Mouse (Mus musculus) forebrain, embryonic 11.5 days (tissue): ENCODE results near the gene Tmprss6. TPM values are rescaled to one million over a fixed set of nuclear protein-coding genes. Genes with fewer than 3 reads are reported as not detected.

Experiments
- ATAC-seq: fragments of 200-750 bp; cut with Nextera tagmentation; replicated peaks from 2 replicates; pipeline ENCODE4 v1.8.0; 2017; ENCODE audit warnings: moderate TSS enrichment; ENCODE audit not compliant: low FRiP score
- DNase-seq: peaks from one replicate; pipeline ENCODE4 v3.0.0-alpha.2; 2017; ENCODE audit warnings: low spot score
- H3K27ac ChIP-seq: fragments of 300-500 bp; sonication (generic); 2 replicates; pipeline ENCODE4 v1.5.1; 2014; ENCODE audit warnings: low read depth, low read length
- H3K27me3 ChIP-seq: fragments of 300-500 bp; sonication (generic); 2 replicates; pipeline ENCODE4 v1.6.1; 2014; ENCODE audit warnings: mild to moderate bottlenecking, low read length, mixed read lengths; ENCODE audit not compliant: control insufficient read depth, insufficient read depth
- H3K36me3 ChIP-seq: fragments of 300-500 bp; sonication (generic); 2 replicates; pipeline ENCODE4 v1.6.1; 2014; ENCODE audit warnings: mild to moderate bottlenecking, low read length, moderate library complexity, mixed read lengths; ENCODE audit not compliant: control insufficient read depth, insufficient read depth
- H3K4me1 ChIP-seq: fragments of 300-500 bp; sonication (generic); replicated peaks from 2 replicates; pipeline ENCODE4 v1.6.1; 2014; ENCODE audit warnings: low read length, mixed read lengths; ENCODE audit not compliant: control insufficient read depth, insufficient read depth
- H3K4me2 ChIP-seq: fragments of 300-500 bp; sonication (generic); 2 replicates; pipeline ENCODE4 v1.6.1; 2014; ENCODE audit warnings: low read depth, mild to moderate bottlenecking, low read length, moderate library complexity, mixed read lengths; ENCODE audit not compliant: severe bottlenecking
- H3K4me3 ChIP-seq: fragments of 300-500 bp; sonication (generic); 2 replicates; pipeline ENCODE4 v1.5.1; 2014; ENCODE audit warnings: low read depth, low read length
- H3K9ac ChIP-seq: fragments of 300-500 bp; sonication (generic); 2 replicates; pipeline ENCODE4 v1.6.1; 2014; ENCODE audit warnings: low read length
- H3K9me3 ChIP-seq: fragments of 300-500 bp; sonication (generic); 2 replicates; pipeline ENCODE4 v1.6.1; 2016; ENCODE audit warnings: low read length, mixed read lengths; ENCODE audit not compliant: control insufficient read depth
- WGBS: fragments of 180-500 bp; shearing (Covaris S2); extraction: QIAGEN DNeasy Blood & Tissue Kit; methylation state at CpG from one replicate; pipeline ENCODE4 v1.1.7; 2014; 5-methylcytosine and 5-hydroxymethylcytosine counted together
- polyA plus RNA-seq: library from polyadenylated mRNA; unstranded; fragments of >200 nt; fragmentation: Nextera tagmentation; extraction: Ambion mirVana; gene quantifications from 2 replicates; pipeline ENCODE4 v1.2.1, GENCODE M21; 2014

Tmprss6 gene
- polyA plus RNA-seq, 1 experiment from 2014 or later, result 0.79 TPM

DNA sequence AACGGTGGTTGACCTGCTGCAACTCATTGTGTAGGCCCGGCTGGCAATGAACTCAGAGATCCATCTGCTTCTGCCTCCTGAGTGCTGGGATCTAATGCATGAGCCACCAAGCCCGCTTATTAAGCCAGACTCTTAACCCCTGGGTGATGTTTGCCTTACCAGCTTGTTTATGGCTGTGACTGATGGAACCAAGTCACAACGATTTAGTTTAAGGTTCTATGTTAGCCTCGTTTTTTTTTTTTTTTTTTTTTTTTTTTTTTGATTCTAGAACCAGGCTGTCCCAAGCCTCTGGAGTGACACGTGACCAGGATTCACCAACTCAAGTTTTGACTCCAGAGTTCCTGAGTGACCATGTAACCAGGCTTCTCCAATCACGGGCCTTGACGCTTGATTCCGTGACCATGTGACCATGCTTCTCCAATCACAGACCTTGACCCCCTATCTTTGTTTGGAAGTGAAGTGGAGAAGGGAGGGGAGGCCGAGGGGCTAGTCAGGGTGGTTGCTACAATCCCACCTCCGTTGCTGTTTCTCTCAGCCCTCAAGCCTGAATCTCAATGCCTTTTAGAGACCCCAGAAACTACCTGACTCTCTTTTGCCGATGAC, 41.0 kb upstream of the Tmprss6 start:
- Histone ChIP-seq H3K36me3 (no peaks in the 10 kb centered on the region), H3K4me1 (peaks cover 4% of the 10 kb centered on the region; the same call in 1 of the 2 replicates), H3K4me3 (no peak overlapping the region), H3K4me2 (no peak overlapping the region), H3K9ac (no peak overlapping the region; the same call in 1 of the 2 replicates), H3K27me3 (no peaks in the 10 kb centered on the region), H3K27ac (no peak overlapping the region), H3K9me3 (no peaks in the 10 kb centered on the region)
- DNase-seq, result no peak
- 49% methylated on average over 12 of the region's 12 CpGs for WGBS
- 0 out of 2 replicates have a peak, but pooled peaks have one; percentile 30 for ATAC-seq

DNA sequence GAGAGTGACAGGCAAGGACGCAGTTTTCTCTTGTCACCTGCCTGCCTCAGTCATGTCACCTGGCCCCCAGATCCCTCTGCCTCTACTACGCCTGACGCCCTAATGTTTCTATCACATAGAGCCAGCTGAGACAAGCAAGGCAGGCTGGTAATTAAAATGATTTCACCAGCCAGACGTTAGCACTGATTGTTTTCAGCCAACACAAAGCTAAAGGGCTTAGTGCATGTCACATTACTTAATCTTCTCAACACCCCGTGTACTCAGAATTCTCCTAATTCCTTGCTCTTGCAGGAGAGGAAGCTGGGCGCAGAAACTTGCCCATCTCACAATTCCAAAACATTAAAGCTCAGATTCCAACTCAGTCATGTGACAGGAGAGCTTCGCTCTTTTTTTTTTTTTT, 40.0 kb upstream of the Tmprss6 start:
- no peak for ATAC-seq
- H3K27me3 ChIP-seq, result no peaks in the 10 kb centered on the region
- 58% methylated on average over 7 of the region's 7 CpGs for WGBS

DNA sequence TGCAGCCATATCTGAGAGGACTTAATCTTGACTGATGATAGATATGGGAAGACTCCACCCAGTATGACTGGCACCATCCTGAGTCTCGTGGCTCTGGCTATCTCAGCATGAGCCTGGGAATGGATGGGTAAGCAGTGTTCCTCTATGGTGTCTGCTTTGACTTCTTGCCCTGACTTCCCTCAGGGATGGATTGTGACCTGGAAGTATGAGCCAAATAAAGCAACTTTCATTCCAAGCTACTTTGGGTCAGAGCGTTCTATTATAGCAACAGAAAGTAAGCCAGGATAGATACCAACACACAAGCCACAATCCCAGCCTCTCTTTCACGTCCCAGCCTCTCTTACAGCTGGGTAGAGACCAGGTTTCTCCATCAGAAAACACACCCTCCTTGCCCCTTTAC, 37.1 kb upstream of the Tmprss6 start:
- H3K4me3 ChIP-seq, result no peak overlapping the region
- H3K9me3 ChIP-seq, result no peaks in the 10 kb centered on the region
- no peak overlapping the region for H3K4me2 ChIP-seq
- peaks cover 4% of the 10 kb centered on the region; the same call in 1 of the 2 replicates for H3K4me1 ChIP-seq
- DNase-seq, result no peak
- no peak overlapping the region for H3K9ac ChIP-seq
- no peak for ATAC-seq
- H3K36me3 ChIP-seq, result no peaks in the 10 kb centered on the region
- 82% methylated on average over 3 of the region's 3 CpGs for WGBS
- H3K27ac ChIP-seq, result no peak overlapping the region
- H3K27me3 ChIP-seq, result no peaks in the 10 kb centered on the region

More for the DNA sequence above, 40.0 kb upstream of the Tmprss6 start:
- Histone ChIP-seq H3K4me3 (no peak overlapping the region), H3K4me2 (no peak overlapping the region), H3K27ac (no peak overlapping the region), H3K9ac (no peak overlapping the region), H3K36me3 (no peaks in the 10 kb centered on the region), H3K4me1 (peaks cover 4% of the 10 kb centered on the region; the same call in 1 of the 2 replicates), H3K9me3 (no peaks in the 10 kb centered on the region)
- no peak for DNase-seq

DNA sequence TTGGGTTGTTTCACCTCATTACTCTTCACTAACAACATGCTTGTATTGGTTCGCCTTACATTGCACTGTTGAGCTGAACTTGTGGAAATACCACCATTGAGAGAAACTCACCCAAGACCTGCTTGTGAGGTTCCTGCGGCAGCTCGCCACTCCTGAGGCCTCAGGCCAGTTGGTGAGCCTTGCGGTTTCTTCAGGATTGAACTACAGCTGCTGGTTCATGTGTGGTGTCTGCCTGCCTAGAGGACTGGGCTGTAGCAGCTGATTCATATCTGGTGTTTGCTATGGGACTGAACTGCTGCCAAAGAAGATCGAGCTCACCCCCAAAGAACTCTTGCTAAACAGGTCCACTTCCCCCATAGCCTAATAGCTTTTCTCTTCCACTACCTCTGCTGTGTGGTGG, 36.4 kb upstream of the Tmprss6 start:
- Histone ChIP-seq H3K27ac (no peak overlapping the region), H3K27me3 (no peaks in the 10 kb centered on the region), H3K9me3 (no peaks in the 10 kb centered on the region), H3K4me1 (peaks cover under 1% of the 10 kb centered on the region; the same call in 1 of the 2 replicates), H3K9ac (no peak overlapping the region), H3K4me2 (no peak overlapping the region), H3K36me3 (no peaks in the 10 kb centered on the region), H3K4me3 (no peak overlapping the region)
- DNase-seq (no peak), ATAC-seq (no peak)
- WGBS, result 90% methylated on average over 5 of the region's 5 CpGs

DNA sequence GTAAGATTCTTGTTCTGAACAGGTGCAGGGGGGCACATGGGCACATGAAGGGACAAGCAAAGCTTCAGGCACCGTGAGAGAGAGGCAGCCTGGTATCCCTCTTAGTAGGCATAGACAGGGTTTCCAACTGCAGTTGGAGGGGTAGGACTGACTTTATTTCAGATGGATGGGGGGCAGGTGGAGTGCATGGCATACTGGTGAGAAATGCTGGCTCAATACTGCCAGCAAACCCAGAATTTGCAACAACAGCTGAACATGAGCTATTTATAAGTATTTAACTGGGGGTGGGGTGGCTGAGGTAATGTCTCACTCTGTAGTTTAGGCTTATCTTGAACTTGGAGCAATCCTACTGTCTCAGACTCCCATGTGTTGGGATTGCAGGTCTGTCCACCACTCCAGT, 35.6 kb upstream of the Tmprss6 start:
- Histone ChIP-seq H3K27me3 (no peaks in the 10 kb centered on the region), H3K36me3 (no peaks in the 10 kb centered on the region), H3K9ac (no peak overlapping the region), H3K4me2 (no peak overlapping the region), H3K4me1 (no peaks in the 10 kb centered on the region), H3K4me3 (no peak overlapping the region), H3K9me3 (no peaks in the 10 kb centered on the region), H3K27ac (no peak overlapping the region)
- WGBS, result 100% methylated on average over 1 of the region's 1 CpGs
- ATAC-seq (no peak), DNase-seq (no peak)

DNA sequence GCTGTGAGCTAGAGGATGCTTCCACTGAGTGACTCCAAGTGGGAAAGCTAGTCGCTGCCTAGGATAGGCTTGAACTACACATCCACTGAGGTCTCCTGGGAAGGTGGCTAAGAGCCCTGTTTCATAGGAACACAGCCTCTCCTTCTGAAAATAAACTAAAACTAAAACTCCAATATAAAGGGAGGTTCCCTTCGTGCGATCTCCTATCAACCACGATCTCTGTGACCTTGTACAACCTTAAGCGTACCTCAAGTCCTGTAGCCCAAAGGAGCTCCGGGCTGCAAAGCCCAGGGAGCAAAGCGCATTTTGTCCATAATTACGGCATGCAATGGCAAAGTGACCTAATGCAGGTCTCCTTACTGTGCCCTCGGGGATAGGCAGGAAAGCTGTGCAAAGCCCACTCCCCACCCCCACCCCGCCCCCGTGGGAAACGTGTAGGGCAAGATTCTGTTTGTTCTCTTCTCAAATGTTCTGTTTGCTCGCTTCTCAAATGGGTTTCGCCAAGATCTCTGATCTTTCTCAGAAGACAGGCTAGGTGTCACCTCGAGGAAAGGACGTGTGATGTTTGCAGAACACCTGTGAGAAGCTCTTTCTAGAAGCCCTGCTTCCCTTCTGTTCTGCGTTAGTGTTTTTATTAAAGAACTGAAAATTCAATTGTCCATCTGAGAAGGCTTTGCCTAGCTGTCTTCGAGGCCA, 34.2 kb upstream of the Tmprss6 start:
- no peaks in the 10 kb centered on the region for H3K27me3 ChIP-seq
- no peak overlapping the region for H3K4me2 ChIP-seq
- 88% methylated on average over 18 of the region's 18 CpGs for WGBS
- H3K9me3 ChIP-seq, result no peaks in the 10 kb centered on the region
- no peak overlapping the region for H3K27ac ChIP-seq
- H3K4me3 ChIP-seq, result no peak overlapping the region
- no peak for DNase-seq
- H3K36me3 ChIP-seq, result no peaks in the 10 kb centered on the region
- no peak for ATAC-seq
- no peak overlapping the region for H3K9ac ChIP-seq
- no peaks in the 10 kb centered on the region for H3K4me1 ChIP-seq

DNA sequence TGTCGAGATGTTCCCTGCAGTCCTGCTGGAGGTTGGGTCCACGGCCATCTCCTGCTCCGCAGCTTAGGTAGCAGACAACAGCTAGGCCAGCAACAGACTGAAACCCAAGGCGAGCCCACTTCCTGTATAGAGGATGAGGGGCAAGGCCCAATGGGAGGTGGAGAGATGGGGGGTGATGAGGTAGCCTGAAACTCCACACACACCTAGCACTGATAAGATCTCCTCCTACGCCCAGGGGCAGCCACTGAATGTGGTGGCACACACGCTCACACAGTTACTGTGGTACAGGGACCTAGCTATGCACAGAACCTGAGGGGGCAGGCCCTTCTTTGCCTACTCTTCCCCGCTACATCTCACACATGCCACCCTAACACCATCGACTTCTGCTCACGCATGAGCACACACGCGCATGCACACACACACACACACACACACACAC, 26.6 kb upstream of the Tmprss6 start, which contains the start of gene Il2rb:
TSS of gene Il2rb (minus strand) at position 304 of the 439 bp plus-strand sequence.
- Histone ChIP-seq H3K9me3 (no peaks in the 10 kb centered on the region), H3K4me2 (no peak within 1 kb of the TSS), H3K9ac (no peak within 1 kb of the TSS), H3K4me1 (no peaks in the 10 kb centered on the region), H3K27me3 (no peaks in the 10 kb centered on the region), H3K27ac (no peak within 1 kb of the TSS), H3K36me3 (no peaks in the 10 kb centered on the region), H3K4me3 (no peak within 1 kb of the TSS)
- DNase-seq (no peak), ATAC-seq (no peak)
- 96% methylated on average over 11 of the region's 11 CpGs for WGBS

DNA sequence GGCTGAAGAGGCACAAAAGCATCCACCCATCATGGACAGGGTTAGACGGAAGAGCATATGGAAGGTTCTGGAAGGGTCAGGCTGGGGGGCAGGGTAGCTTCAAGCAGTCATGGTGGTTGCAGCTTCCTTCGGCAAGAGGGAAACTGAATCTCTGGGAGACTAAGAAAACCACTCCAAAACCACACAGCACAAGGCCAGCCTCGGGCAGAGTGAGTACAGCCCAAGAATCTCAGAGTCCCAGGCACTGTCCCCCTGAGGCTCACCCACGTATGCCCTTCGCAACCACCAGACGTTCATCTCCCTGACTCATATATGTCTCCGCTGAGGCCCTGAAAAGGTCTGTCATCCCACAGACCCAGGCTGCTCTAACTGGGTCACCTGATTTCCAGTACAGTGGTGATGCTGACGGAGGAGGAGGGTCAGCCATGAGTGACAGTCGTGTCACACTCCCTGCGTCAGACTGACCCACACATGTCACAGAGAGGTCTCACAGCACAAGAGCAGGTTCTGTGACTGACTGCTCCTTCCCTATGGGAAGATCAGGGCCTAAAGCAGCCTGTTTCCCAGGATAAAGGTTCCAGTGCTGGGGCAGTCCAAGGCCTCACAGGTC, 25.1 kb upstream of the Tmprss6 start:
- H3K9ac ChIP-seq, result no peak overlapping the region
- ATAC-seq, result no peak
- no peak overlapping the region for H3K4me2 ChIP-seq
- WGBS, result 90% methylated on average over 10 of the region's 10 CpGs
- H3K27ac ChIP-seq, result no peak overlapping the region
- DNase-seq, result no peak
- no peaks in the 10 kb centered on the region for H3K27me3 ChIP-seq
- H3K36me3 ChIP-seq, result no peaks in the 10 kb centered on the region
- no peaks in the 10 kb centered on the region for H3K9me3 ChIP-seq
- no peaks in the 10 kb centered on the region for H3K4me1 ChIP-seq
- no peak overlapping the region for H3K4me3 ChIP-seq
